Mouse (Mus musculus) lung, adult 2 months (tissue): ENCODE data around the gene Rpl5.

ENCODE experiments used
- CTCF ChIP-seq: fragments of 200-500 bp; IDR thresholded peaks from 2 replicates; pipeline ENCODE4 v1.5.1; 2011; ENCODE audit warnings: mild to moderate bottlenecking, low read length, control low read depth; ENCODE audit not compliant: insufficient read depth
- POLR2A ChIP-seq: fragments of 200-500 bp; IDR thresholded peaks from 2 replicates; pipeline ENCODE4 v1.6.1; 2011; ENCODE audit warnings: low read depth, mild to moderate bottlenecking, control low read depth, low read length, borderline replicate concordance; ENCODE audit errors: extremely low read depth

DNA sequence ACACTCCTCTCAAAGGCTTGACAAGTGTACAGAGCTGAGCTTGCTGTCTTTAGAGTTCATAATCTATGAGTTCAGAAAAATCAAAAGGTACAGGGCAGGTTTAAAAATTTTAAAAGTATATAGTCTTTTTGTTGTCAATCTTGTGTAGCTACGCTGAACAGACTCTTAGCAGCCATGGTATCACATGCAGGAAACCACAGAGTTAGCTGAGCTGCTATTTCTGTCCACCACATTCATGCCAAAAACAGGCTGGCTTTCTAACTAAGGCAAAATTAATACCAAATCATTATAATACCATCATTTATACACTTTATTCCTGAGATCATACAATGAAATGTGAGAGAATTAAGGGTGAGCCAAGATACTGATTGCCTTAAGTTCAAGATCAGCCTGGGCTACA lies 46.2 kb downstream of the Rpl5 start:
- TF ChIP-seq POLR2A (no peak), CTCF (no peak)
